Mouse (Mus musculus) forebrain, embryonic 10.5 days (tissue): ENCODE data around the gene Txlna. TPM values are rescaled to one million over a fixed set of nuclear protein-coding genes. Genes with fewer than 3 reads are reported as not detected.

Experiments
- DNase-seq: peaks from one replicate; pipeline ENCODE4 v3.0.0-alpha.2; 2017; ENCODE audit warnings: low spot score; ENCODE audit errors: extremely low spot score
- H3K27ac ChIP-seq: fragments of 300-500 bp; sonication (generic); 2 replicates; pipeline ENCODE4 v1.5.1; 2016; ENCODE audit warnings: mild to moderate bottlenecking
- H3K27me3 ChIP-seq: fragments of 300-500 bp; sonication (generic); 2 replicates; pipeline ENCODE4 v1.6.1; 2016; ENCODE audit warnings: mild to moderate bottlenecking; ENCODE audit not compliant: poor library complexity, severe bottlenecking
- H3K36me3 ChIP-seq: fragments of 300-500 bp; sonication (generic); replicated peaks from 2 replicates; pipeline ENCODE4 v1.6.1; 2016; ENCODE audit warnings: mild to moderate bottlenecking, moderate library complexity
- H3K4me1 ChIP-seq: fragments of 300-500 bp; sonication (generic); 2 replicates; pipeline ENCODE4 v1.6.1; 2016
- H3K4me3 ChIP-seq: fragments of 300-500 bp; sonication (generic); 2 replicates; pipeline ENCODE4 v1.5.1; 2016; ENCODE audit warnings: mild to moderate bottlenecking, moderate library complexity
- H3K9me3 ChIP-seq: fragments of 300-500 bp; sonication (generic); 2 replicates; pipeline ENCODE4 v1.6.1; 2016; ENCODE audit warnings: mild to moderate bottlenecking, moderate library complexity
- WGBS: fragments of 180-500 bp; shearing (Covaris S2); methylation state at CpG from one replicate; pipeline ENCODE4 v1.1.7; 2016; 5-methylcytosine and 5-hydroxymethylcytosine counted together
- polyA plus RNA-seq: library from polyadenylated mRNA; unstranded; fragments of >200 nt; fragmentation: Nextera tagmentation; extraction: Ambion mirVana; gene quantifications from 2 replicates; pipeline ENCODE4 v1.2.1, GENCODE M21; 2016

Txlna gene
- polyA plus RNA-seq, 1 experiment from 2014 or later, result 114 TPM

DNA sequence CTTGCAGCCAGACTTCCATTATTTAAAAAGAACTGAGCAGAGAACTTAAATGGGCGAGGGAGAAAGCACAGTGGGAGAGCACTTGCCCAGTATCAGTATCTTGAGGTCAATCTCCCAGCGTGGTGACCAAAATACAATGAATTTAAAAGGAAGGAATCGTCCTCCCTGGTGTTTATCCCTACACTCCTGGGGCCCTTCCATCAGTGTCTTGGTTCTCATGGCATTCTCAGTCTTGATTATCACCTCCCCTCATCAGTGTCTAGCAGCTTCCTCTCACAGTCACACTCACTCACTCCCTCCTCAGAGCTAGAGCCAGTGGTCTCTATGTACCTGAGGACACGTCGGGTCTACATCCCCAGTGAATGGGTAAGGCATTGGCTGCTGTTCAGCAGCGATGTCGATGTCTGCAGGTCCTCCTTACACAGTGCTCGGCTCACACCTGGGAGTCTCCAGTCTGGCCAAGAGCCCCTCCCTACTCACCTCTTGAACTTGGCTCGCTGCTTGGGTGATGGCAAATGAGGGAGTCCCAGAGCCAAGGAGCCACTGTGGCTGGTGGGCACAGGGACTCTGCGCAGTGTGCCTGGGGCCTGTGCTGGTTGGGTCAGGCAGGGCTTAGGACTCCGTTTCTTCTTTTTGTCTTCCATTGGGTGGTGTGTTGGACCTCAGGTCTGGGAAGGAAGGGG, 18.6 kb downstream of the Txlna start:
- Histone ChIP-seq H3K36me3 (peaks cover 23% of the 10 kb centered on the region), H3K27me3 (no peaks in the 10 kb centered on the region), H3K27ac (peak overlapping the region; percentile 89; the same call in 1 of the 2 replicates), H3K4me3 (peak overlapping the region; percentile 69), H3K9me3 (no peaks in the 10 kb centered on the region), H3K4me1 (peaks cover 61% of the 10 kb centered on the region)
- WGBS, result 77% methylated on average over 11 of the region's 11 CpGs
- no peak for DNase-seq

DNA sequence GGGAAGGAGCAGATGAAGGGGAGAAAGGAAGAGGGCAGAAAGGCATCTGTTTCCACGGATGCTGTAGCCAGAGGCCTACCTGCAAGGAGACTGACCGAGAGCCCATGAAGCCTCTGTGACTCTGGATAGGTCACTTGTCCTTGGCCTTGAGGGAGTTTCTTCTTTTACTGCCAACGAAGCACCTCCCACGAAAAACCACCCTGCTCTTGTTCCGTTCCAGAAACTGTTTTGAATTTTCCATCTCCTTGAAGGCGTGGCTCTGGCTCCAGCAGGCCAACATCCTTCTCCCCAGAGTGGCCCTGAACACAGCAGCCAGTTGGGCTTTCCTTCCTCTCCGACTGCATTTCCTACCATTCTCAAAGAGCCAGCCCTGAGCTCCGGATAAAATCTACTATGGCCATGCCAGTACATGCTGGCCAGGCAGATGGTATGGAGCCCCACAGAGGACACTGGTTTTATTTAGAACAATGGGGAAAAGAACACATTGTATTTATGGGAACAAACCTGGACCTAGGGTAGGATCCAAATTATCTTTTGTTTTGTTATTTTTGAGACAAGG, 19.5 kb downstream of the Txlna start:
- no peaks in the 10 kb centered on the region for H3K27me3 ChIP-seq
- peaks cover 61% of the 10 kb centered on the region for H3K4me1 ChIP-seq
- WGBS, result 82% methylated on average over 8 of the region's 8 CpGs
- no peak overlapping the region for H3K4me3 ChIP-seq
- no peak overlapping the region for H3K27ac ChIP-seq
- no peak for DNase-seq
- H3K36me3 ChIP-seq, result peaks cover 23% of the 10 kb centered on the region
- H3K9me3 ChIP-seq, result no peaks in the 10 kb centered on the region

DNA sequence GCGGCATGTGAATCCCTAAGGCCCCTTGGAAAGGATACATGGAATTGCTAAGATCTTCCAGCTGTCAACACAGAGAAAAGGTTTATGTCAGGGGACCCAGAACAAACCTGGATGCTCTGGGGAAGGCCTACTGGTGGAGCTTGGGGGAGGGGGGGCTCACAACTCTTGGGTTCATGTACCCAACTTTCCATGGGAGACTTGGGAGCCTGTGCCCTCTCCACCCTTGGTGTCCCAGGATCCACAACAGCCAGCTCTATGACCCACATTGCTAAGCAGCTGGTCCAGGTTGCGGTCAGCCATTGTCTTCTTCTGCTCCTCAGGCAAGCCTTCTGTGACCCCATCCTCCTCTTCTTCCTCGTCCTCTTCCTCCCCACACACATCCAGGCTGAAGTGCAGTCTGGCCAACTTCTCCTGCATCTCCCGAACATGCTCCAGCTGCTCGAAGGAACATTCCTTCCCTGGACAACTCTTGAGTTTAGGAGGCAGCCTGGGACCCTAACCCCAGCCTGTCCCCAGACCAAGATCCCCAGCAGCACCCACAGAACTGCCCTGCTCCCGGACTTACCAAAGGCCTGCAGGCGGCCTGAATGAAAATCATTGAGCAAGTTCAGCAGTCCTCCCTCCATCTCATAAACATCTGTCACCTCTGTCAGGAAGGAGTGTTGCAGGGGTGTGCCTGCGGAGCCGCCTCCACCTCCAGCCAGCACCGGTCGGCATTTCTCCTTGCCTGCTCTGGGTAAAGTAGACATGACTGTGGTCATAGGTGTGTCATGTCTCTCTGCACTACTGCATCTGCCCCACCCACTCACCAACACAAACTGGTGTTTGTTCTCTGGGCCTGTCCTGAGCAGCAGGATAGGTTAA, 20.2 kb downstream of the Txlna start:
- Histone ChIP-seq H3K27ac (no peak overlapping the region), H3K36me3 (peaks cover 23% of the 10 kb centered on the region), H3K9me3 (no peaks in the 10 kb centered on the region), H3K4me1 (peaks cover 56% of the 10 kb centered on the region), H3K27me3 (no peaks in the 10 kb centered on the region), H3K4me3 (no peak overlapping the region)
- 88% methylated on average over 11 of the region's 11 CpGs for WGBS
- no peak for DNase-seq

DNA sequence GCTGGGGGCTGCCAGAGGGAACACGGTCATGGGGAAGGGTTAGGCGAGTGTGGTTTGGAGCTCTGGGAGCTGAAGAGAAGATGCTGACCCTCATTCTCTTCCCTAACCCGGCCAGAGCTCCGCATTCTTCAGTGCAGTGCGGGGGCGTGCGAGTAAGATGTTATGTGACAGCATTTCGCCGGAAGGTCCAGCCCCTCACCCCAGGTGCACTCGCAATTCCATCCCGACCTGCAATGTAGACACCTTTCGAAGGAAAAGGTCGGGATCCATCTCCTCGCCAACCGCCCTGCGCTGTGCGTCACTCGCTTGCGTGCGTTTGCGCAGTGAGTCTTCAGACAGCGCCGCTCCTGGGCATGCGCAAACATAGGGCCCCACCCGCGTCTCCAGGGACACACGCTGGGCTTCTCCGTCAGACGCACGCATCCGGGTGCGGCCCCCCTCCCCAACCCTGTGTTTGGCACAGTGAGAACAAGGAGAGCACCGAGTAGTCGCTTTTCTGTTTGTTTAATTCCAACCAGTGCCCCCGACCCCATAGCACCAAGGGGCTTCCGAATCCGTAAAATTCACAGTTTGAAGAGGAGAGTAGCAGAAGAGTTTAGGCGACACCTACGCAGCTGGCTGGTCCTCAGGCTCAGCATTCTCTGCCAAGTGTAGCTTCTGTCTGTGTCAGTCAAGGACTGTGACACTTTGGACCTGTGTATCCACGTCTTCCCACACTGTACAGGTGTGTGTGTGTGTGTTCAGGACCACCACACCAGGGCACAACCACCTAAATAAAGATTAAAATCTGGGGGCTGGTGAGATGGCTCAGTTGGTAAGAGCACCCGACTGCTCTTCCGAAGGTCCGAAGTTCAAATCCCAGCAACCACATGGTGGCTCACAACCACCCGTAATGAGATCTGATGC, 21.8 kb downstream of the Txlna start, which contains the start of gene Iqcc:
Iqcc (minus strand) TSS at position 314 of the 906 bp plus-strand sequence.
- Histone ChIP-seq H3K27ac (peak within 1 kb of the TSS; percentile 93), H3K9me3 (no peaks in the 10 kb centered on the region), H3K27me3 (no peaks in the 10 kb centered on the region), H3K4me1 (peaks cover 40% of the 10 kb centered on the region), H3K36me3 (peaks cover 23% of the 10 kb centered on the region), H3K4me3 (peak within 1 kb of the TSS; percentile 78)
- WGBS, result 6% methylated on average over 44 of the region's 44 CpGs
- peak; percentile 90 for DNase-seq

DNA sequence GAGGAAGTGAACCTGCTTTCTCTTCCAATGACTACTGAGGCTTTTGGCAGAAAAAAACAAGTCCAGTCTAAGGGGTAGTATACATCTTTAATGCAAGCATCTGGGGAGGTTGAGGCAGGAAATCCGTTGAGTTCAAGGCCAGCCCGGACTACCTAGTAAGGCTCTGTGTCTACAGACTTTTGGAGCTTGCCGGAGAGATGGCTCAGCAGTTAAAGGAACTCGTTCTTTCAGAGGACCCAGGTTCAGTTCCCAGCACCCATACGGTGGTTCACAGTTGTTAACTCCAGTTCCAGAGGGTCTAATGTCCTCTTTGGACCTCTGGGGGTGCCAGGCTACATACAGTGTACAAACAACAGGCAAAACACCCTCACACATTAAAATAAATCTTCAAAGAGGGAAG, 22.8 kb downstream of the Txlna start:
- Histone ChIP-seq H3K4me3 (peak overlapping the region; percentile 78), H3K27ac (peak overlapping the region; percentile 93), H3K9me3 (no peaks in the 10 kb centered on the region), H3K36me3 (peaks cover 26% of the 10 kb centered on the region), H3K4me1 (peaks cover 30% of the 10 kb centered on the region), H3K27me3 (no peaks in the 10 kb centered on the region)
- WGBS, result 95% methylated on average over 5 of the region's 5 CpGs
- no peak for DNase-seq

DNA sequence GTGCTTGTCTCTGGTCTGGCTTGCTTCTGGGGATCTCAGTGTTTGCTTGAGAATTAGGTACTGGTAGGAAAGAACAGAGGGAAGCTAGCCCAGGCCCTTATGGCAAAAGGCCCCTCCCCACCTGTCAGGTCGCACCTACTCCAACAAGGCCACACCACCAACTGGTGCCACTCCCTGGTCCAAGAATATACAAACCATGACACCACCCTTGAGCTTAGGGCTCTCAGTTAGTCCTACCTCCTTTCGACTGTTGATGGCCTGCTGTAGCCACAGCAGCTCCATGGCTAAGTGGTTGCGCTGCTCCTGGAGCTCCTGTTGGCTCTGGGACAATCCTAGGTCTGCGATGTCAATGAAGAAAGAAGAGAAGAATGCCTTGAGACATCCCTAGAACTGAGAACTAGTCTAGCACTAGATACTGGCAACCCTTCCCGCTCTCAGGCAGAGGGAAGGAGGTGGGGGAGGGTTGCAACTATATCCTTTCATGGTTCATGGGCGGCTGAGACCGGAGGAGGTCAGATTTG, 23.7 kb downstream of the Txlna start:
- H3K9me3 ChIP-seq, result no peaks in the 10 kb centered on the region
- no peak overlapping the region for H3K27ac ChIP-seq
- no peaks in the 10 kb centered on the region for H3K27me3 ChIP-seq
- peaks cover 26% of the 10 kb centered on the region for H3K36me3 ChIP-seq
- 97% methylated on average over 7 of the region's 7 CpGs for WGBS
- no peak for DNase-seq
- H3K4me1 ChIP-seq, result peaks cover 21% of the 10 kb centered on the region
- H3K4me3 ChIP-seq, result no peak overlapping the region

DNA sequence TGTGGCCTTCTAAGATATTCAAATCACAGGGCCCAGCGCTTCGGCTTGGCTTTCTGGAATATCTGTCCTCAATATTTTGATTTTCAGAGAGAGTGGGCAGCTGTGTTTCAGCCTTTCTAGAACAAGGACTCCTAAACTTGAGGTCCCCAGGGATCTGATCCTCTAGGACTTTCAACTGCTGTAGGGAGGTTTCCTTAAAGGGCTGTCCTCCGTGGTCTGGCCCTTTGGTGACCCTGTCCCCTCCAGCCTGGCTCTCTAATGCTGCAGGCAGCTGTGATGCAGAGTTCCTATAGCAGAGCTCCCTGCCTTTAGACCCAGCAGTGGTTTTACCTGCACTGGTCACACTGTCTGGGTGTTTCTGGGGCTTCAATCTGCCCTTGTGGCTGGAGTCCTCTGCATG, 24.2 kb downstream of the Txlna start:
- Histone ChIP-seq H3K27me3 (no peaks in the 10 kb centered on the region), H3K9me3 (no peaks in the 10 kb centered on the region), H3K27ac (no peak overlapping the region), H3K4me1 (peaks cover 18% of the 10 kb centered on the region), H3K36me3 (peaks cover 26% of the 10 kb centered on the region), H3K4me3 (no peak overlapping the region; the same call in 1 of the 2 replicates)
- WGBS, result 91% methylated on average over 3 of the region's 3 CpGs
- no peak for DNase-seq

DNA sequence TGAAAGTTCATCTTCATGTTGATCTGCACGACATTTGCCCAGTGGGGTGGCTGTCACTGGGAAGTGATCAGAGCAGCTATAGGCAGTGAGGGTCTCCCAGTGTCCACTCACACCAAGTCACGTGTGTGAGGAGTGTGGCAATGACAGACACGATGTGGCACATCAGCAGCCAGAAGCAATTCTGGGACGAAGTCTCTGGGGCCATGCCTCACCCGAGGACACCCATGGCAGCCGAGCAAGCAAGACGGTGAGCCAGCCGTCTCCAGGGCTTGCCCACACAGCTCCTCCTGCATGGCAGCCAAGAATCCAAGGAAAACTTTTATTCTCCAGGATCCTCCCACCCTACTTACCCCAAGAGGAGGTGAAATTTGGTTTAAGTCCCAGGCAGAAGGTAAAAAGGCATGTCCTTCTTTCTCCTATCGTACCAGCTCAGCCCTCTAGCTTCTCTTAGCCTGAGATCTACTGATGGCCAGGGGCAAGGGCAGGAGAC, 25.0 kb downstream of the Txlna start:
- DNase-seq, result no peak
- peaks cover 26% of the 10 kb centered on the region for H3K36me3 ChIP-seq
- H3K9me3 ChIP-seq, result no peaks in the 10 kb centered on the region
- 94% methylated on average over 9 of the region's 9 CpGs for WGBS
- H3K4me3 ChIP-seq, result no peak overlapping the region
- H3K4me1 ChIP-seq, result peaks cover 18% of the 10 kb centered on the region
- H3K27ac ChIP-seq, result no peak overlapping the region
- no peaks in the 10 kb centered on the region for H3K27me3 ChIP-seq

DNA sequence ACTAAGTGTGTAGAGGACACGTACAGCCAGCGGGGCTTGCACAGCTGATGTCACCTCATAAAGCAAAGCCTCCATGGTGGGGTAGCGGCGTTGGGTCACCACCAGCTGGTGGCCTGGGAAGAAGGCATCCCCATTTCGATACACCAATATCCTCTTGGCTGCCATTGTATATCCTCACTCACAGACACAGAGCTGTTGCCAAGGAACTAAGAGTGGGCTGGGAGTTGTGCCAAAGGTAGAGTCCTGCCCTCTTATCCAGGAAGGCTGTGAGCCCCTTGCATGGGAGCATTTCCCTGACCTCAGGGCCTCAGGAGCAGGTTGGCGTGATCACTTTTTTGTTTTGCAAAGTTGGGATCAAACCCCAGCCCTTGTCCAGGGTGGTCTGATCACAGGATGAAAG, 26.8 kb downstream of the Txlna start, which contains the start of gene Dcdc2b:
Dcdc2b (minus strand) TSS at position 165 of the 400 bp plus-strand sequence.
- no peak for DNase-seq
- H3K27me3 ChIP-seq, result no peaks in the 10 kb centered on the region
- 88% methylated on average over 6 of the region's 6 CpGs for WGBS
- no peak within 1 kb of the TSS for H3K4me3 ChIP-seq
- no peak within 1 kb of the TSS for H3K27ac ChIP-seq
- no peaks in the 10 kb centered on the region for H3K9me3 ChIP-seq
- peaks cover 14% of the 10 kb centered on the region for H3K4me1 ChIP-seq
- H3K36me3 ChIP-seq, result peaks cover 43% of the 10 kb centered on the region

DNA sequence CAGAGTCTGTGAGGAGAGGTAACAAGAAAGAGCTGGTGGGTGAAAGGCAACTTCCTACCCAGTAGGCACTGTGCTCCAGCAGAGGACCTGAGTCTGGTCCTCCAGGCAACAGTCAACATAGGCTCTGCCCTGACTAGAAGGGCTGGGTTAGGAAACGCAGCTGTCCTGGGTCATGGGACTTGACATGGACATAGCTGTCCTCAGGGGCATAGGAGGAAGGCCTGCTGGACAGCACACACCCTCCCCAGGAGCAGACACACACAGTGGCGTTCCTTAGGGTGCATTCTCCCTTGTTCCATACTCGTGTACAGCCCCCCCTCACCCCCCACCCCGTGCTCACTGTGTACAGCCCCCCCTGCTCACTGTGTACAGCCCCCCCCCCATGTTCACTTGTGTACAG, 30.4 kb downstream of the Txlna start:
- DNase-seq, result no peak
- peaks cover 54% of the 10 kb centered on the region for H3K36me3 ChIP-seq
- WGBS, result 75% methylated on average over 4 of the region's 4 CpGs

DNA sequence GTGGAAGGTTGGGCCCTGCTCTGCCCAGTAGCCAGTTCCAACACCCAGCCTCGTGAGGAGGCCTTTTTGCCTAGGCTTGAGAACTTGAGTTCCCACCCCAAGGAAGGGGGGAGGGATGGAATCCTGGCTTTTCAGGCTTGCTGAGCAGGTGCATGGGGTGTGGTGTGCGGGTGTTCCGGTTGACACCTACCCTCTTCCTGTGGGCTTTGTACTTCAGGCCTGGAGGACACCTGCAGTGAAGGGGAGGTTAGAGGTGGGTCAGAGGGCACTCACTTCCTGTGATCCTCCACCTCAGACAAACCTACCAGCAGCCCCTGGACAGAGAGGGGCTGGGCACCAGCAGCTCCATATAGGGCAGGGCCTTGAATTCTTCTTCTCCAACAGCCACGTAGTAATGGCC, 30.8 kb downstream of the Txlna start:
- H3K27ac ChIP-seq, result no peak overlapping the region
- peaks cover 58% of the 10 kb centered on the region for H3K36me3 ChIP-seq
- DNase-seq, result no peak
- 78% methylated on average over 4 of the region's 4 CpGs for WGBS
- H3K4me3 ChIP-seq, result no peak overlapping the region
- no peaks in the 10 kb centered on the region for H3K27me3 ChIP-seq
- H3K9me3 ChIP-seq, result no peaks in the 10 kb centered on the region
- peaks cover 4% of the 10 kb centered on the region; the same call in 1 of the 2 replicates for H3K4me1 ChIP-seq

More for the DNA sequence above, 30.4 kb downstream of the Txlna start:
- Histone ChIP-seq H3K9me3 (no peaks in the 10 kb centered on the region), H3K4me1 (peaks cover 4% of the 10 kb centered on the region; the same call in 1 of the 2 replicates), H3K27me3 (no peaks in the 10 kb centered on the region), H3K4me3 (no peak overlapping the region), H3K27ac (no peak overlapping the region)
